Mouse (Mus musculus) lung, adult 18-20 months (tissue): ENCODE measurements around the gene Foxg1.

Source experiments
- DNase-seq, 2 experiments: peaks; one replicate each; pipeline ENCODE4 v3.0.0; 2022; ENCODE audit warnings: mixed read lengths in 2 of 2

The Foxg1 gene

GRCm38 (mm10) chr12:49386081-49386805, 3.8 kb downstream of the Foxg1 start:
- DNase-seq, result no peak

DNA sequence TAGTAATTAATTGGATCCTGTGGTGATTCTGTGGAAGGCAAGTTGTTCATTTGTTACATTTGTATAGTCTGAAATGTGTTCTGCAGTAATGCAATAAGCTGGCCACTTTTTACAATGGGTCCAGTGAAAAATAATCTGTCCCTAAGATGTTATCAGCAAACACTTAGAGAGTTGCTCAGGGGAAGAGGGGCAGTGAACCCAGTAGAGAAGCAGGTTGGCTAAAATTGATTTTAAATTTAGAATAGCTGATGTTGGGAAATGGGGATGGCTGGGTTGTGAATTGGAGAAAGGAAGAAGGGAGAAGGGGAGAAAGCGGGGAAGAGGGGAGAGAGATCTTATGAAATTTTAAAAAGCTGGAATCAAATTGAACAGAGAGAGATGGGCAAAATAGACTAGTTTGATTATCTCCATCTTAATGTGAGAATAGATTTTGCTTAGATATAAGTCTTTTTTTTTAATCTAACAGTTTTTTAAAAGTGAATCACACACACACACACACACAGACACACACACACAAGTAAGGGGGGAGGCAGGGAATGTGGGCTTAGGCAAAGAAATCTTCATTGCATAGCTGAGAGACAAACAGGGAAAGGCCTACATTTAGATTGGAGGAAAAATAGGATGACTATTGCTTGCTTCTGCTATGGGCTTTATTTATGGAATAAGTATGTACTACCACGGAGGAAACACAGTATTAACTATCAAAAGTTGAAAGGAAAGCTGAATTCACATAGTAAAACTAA, 5.6 kb downstream of the Foxg1 start:
- no peak for DNase-seq

DNA sequence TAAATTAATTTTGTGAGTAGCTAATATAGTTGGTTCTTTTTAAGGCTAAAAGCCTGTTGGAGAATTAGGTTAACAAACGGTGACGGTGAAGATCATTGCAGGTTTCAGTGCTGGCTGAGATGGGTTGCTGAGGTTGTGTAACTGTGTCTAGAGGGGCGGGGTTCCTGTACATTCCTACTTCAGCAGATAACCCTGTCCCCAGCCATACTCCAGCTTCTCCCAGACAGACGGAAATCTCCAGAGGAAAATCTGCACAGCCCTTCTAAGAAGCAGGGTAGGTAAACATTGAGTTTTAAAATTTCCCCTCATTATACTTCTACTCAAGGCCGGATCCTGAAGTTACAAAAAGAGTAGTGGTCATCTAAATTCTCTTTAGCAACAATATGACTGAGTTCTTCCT, 7.2 kb downstream of the Foxg1 start:
- DNase-seq, result no peak

DNA sequence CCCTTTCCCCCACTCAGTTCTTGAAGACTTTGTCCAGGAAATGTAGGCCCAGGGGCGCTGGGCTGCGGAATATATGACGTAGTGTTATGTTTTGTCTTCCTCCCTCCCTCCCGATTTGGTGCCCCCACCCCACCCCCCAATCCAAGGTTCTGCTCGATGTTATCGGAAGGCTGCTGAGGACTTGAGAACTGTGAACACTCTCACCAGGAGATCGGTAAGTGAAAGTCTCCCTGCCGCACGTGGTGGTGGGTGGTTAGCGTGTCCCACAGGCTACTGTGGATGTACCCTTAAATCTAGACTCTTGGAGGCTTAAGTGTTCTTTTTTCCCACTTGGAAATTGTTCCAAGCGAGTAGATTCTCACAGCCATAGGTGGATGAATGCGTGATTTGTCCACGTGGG, 7.8 kb downstream of the Foxg1 start:
- no peak for DNase-seq

DNA sequence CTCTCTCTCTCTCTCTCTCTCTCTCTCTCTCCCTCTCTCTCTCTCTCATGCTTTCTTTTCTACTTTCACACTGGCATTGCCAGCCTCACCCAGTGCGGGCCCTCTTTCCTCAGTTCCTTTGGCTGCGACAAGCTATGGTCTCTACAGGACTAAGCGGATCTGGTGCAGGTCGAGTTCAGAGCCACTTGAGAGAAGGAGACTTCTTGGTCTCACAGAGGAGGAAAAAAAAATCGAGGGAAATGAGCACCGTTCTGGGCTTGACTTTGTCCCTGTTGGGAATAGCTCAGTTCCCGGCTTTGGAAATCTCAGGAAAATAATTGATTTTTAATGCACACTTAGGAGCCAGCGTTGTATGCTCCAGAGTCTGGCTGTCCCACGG, 8.5 kb downstream of the Foxg1 start:
- DNase-seq, result no peak

DNA sequence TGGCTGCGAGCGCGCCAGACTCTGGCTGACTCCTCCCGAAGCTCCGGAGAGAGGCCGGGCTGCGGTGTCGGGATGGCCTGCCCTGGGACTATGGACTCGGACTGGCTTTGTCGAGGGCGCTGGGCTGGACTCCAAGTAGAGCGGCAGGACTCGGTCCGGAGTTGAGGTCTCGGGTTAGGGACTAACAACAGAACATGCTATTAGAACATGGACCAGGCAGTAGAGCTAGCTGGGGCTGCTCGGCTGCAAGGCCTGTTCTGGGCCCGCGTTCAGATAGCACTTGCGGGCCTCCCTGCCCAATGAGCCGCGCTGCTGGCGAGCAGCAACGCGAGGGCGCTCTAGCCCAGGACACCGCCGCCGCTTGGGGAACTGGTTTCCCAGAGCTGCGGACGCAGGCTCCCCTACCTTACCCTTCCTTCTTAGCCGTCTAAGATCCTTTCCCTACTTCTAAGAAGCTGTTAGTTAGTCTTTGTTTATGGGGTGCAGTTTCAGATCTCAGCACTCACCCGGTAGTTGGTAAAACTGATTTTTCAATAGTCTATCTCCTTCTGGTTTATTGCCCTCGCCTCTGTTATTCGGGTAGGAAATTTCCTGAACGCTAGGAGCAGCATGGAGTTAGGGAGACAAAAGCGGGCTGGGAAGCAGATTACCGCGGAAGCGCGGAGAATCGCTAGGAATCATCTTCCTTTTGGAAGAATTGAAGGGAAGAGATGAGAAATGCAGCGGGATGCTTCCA, 9.0 kb downstream of the Foxg1 start:
- no peak for DNase-seq

DNA sequence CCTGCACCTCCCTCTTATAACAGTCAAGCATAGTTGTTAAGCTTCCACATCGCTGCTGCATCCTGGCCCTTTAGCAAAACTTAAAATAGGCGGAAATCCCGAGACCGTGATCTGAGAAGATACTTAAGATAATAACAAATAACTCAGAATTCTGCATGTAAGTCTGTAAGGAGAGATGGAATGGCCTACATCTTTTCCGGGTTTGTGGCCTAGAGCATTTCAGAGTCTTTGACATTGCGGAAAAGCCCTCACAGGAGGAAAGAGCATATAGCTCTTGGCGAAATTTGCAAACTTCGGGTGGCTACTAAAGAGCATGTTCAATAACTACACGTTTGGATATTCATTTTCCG, 9.6 kb downstream of the Foxg1 start:
- DNase-seq, result no peak

DNA sequence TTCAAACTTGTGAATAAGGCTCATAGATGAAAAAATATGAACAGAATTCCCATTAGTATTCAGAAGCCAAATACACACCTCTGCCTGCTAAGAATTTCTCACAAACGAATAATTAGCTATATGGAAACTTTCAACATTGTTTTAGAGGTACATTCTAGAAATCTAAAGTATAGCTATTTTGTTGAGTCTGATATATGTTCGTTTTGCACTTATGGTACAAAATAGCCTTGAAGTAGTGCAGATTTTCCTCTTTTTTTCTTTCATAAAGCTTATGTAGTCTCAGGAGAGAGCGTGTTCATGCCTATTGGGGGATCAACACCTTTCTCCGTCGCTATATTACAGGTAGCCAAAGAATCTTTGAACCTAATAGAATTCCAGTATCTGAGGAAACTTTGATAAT, 10.4 kb downstream of the Foxg1 start:
- DNase-seq, result no peak

- no peak for DNase-seq
Measured at GRCm38 (mm10) chr12:49393639-49394038, 11.2 kb downstream of the Foxg1 start.

DNA sequence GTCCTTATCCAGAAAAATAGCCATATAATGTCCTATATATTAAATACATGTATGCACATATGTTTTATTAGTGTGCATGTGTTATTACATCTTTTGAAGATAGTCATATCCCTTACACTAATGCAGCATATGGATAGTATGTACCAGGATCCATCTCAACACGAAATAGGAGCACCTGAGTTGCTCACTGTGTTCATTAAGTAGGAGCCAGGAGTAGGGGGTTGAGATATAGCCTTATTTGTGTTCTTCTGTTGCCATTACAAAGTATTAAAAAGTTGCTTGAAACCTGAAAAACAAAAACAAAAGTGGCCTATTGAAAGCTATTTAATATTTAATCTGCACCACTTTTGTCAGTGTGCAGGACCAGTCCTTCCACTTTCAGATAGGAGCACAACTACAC, 11.7 kb downstream of the Foxg1 start:
- no peak for DNase-seq

DNA sequence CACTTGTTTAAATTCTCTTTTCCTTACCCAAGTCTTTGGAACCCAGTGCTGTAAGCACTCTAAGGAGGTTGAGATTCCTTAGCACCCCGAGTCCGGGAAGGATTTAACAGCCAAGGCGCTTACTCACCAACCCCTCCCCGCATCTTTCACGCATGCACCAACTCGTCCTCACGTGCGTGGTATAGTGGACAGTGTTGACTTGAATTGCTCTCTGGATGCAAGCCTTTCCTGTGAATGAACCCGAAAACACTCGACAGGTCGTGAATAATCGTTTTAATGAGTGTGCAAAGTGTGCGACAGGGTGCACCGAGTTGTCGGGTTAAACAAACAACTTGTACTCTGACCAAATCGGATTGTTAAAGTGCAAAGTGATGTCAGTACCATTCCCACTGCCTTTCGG, 12.4 kb downstream of the Foxg1 start:
- no peak for DNase-seq

DNA sequence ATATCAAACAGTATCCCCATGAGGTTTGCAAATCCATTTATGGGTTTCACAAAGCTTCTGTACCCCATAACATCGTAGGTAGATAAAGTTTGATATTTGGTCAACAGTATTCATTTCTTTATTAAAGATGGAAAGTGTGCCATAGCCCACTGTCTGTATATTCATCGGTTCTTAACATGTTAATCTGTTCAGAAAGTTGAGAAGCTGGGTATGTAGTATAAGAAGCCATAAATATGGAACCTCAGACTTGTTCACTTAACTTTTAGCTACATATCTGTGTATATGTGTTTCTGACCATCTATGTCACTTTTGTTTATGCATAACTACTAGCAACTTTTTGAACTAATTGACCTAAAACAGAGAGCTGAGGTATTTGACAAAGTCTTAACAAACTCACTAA, 13.5 kb downstream of the Foxg1 start:
- no peak for DNase-seq

GRCm38 (mm10) chr12:49396776-49397175, 14.3 kb downstream of the Foxg1 start:
- no peak for DNase-seq

GRCm38 (mm10) chr12:49397443-49398162, 15.1 kb downstream of the Foxg1 start:
- DNase-seq, result no peak

DNA sequence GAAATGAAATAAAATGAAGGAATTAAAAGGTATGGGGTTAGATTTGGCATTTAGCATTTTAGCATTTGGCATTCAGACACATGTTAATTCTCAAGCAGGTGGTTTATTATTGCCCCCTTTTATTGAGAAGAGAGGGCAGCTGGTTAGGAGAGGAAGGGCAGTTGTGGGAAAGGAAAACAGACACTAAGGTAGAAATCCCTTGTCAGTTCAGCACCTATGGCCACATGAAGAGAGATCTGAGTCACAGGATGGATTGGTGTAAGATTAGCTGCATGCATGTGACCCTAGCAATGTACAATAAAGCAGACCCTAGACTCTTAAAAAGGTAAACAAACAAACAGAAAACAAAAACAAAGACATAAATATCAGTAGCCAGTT, 15.7 kb downstream of the Foxg1 start:
- no peak for DNase-seq

DNA sequence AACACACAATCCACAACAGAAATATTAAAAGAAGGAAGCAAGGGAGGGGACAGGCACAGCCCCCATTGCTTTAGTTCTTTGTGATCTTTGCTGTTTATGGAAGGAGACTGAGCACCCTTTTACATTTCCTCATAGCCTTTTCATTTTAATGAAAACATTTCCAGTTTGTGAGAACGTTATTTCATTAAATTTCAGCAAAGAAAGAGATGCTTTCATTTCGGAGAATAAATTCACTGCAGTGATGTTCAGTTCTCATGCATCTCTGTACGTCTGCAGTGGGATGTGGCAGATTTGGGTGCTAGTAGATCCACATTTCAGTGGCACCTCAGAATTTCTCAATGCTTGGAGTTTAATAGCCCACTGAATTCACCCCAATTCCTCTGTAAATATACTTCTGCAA, 16.2 kb downstream of the Foxg1 start:
- DNase-seq, result no peak

DNA sequence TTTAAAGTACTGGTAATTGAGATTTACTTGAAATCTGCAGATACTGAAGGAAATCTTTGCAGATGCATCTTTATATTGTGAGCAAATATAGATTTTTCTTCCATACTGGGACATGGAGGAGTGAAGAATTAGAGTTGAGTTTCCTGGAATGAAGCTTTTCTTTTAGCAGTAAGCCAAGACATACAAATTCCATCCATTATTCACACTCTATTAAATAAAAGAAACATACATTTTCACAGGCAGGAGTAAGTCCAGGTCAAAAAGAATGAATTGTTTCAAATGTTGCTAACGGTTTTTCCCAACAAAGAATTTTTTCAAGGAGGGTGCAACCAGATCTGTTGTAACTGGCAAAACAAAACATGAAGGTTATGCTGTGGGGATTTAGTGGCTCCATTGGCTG, 17.2 kb downstream of the Foxg1 start:
- DNase-seq, result no peak

DNA sequence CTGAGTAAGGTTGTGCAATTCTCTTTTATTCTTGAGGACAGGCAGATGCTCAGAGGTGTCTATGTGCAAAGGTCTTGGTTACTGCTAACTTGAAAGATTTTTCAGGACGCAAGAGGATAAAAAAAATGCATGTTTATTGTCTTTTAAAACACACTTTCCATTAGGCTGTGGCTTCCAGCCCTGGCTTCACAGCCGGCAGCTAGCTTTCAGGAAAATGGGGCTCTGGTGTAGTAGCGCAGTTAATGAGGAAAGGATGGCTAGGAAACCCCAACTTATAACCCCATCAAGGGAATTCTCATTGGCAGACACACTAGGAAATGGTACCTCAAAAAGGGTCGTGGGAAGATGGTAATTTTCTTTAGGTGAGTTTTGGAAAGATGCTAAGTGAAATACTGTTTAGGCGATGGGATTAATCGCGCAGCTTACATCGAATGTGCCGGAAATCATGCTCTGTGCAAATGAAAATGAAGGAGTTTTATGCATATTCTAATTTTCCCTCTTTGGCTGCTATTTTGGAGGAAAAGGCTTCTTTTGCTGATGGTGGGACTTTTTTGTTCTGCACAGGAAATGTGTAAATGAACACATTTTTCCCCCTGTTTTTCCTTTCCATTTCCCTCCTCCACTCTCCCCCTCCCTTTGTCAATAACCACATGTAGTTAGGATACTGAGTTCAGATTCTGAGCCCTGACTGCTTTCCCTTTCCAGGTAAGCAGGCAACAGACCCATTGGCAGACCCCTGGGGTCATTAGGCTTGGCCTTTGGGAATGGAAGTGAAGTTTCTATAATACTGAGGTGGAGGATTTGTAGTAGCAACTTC, 17.8 kb downstream of the Foxg1 start:
- no peak for DNase-seq

DNA sequence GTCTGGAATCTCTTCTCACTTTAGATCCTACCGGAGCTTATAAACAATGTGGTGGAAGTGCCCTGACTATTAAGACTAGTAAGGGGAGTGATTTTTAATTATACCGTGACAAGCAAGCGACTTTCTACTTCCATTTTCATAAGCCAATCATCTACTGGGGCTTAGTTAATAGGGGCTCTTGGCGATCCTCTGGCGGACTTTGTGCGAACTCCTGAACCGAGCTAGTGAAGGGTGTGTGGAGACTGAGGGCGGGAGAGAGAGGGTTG, 18.3 kb downstream of the Foxg1 start:
- DNase-seq, result no peak

DNA sequence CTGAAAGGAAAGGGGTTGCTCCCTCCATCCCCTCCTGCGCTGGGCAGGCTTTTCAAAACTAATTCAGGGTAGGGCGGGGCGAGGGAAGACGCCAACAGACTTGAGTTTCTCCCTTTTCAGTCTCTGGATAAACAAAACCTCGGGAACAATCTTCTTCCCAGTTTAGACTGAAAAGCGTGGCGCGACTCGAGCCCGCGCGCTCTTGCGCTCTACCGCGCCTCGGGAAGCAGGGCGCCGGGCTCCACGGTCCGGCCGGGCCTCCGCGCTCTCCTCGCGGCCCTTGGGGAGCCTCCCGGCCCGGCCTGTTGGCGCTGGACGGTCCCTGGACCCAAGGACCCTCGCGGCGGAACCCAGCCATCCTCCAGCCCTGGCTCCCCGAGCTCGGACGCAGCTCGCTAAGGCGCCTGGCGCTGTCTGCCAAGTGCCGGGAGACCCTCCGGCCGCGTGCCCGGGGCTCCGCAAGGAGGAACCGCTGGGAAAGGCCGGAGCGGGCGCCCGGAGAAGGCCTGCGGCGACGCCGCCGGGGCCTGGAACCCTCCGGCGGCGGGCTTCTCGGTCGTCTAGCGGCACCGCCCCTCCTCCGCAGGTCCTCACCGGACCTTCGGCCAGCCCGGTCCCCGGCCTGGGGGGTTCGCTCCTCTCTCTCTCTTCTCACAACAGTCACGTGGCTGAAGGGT, 18.8 kb downstream of the Foxg1 start:
- no peak for DNase-seq

GRCm38 (mm10) chr12:49401796-49402130, 19.3 kb downstream of the Foxg1 start:
- DNase-seq, result no peak

DNA sequence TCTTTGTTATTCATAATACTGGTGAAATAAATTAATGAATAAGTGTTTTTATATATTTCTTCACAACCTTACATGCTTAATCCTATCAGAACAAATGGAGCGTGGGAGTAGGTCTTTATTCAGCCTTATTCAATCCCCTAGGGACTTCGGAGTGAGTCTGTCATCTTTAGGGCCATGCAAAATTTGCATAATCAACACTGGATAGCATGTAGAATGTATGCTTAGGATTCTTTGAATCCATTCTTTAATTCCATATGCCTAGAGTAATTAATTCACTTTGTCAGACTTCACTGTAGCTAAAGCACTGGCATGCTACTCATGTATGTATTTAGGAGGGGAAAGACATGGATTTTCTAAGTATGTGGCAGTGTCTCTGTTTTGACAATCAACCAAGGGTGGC, 27.4 kb downstream of the Foxg1 start:
- DNase-seq, result no peak
